Mouse (Mus musculus): ENCODE measurements around the gene Dnaaf1. TPM values are rescaled to one million over a fixed set of nuclear protein-coding genes. Genes with fewer than 3 reads are reported as not detected.

Gene Dnaaf1
- 0.34 and 0.70 TPM in 2 replicates for polyA plus RNA-seq (2011; ENCODE audit: insufficient read depth, insufficient read length, low replicate concordance, missing spikeins)

GRCm38 (mm10) chr8:119574437-119575365 lies at the start of gene Dnaaf1, which contains the start of gene Hsdl1:
TSS of gene Dnaaf1 (plus strand) at chr8:119575235.
TSS of gene Hsdl1 (minus strand) at chr8:119575183.
- TF ChIP-seq POLR2A (IDR thresholded peaks at IDR 0.05; ENCODE audit: borderline replicate concordance, control insufficient read depth, low read depth, low read length) (peak; percentile 67; the same call in 1 of the 2 replicates), CTCF (IDR thresholded peaks at IDR 0.05; ENCODE audit: control insufficient read depth, insufficient read depth, low read length) (no peak)
- WGBS: under 1% methylated on average over 88 of the region's 97 CpGs
- Histone ChIP-seq H3K4me1 (ENCODE audit: control insufficient read depth, insufficient read depth, low read length) (peaks cover 3% of the 10 kb centered on the region), H3K4me3 (replicated peaks; ENCODE audit: control insufficient read depth, low read depth, low read length) (peak within 1 kb of the TSS; percentile 90), H3K27ac (ENCODE audit: control insufficient read depth, insufficient read depth, low read depth, low read length, poor library complexity) (peak within 1 kb of the TSS; percentile 81)

DNA sequence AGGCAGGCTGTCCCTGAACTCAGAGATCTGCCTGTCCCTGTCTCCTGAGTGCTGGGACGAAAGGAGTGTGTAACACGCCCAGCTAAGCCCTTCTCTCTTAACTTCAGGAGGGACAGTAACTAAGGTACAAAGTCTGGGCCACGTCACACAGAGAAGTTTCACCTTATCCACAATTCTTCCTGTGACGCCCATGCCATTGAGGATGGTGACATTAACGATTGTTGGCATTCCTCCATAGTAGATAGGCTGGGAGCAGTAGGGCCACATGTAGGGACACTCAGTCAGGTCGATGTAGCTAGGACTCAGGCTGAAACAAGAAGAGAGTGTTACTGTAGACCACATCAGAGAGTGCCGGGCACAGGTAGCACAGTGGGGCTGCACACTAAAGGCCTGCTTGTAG lies 46.3 kb upstream of the Dnaaf1 start:
- 90% methylated on average over 7 of the region's 7 CpGs for WGBS
- TF ChIP-seq POLR2A (IDR thresholded peaks at IDR 0.05; ENCODE audit: borderline replicate concordance, control insufficient read depth, low read depth, low read length) (no peak), CTCF (IDR thresholded peaks at IDR 0.05; ENCODE audit: control insufficient read depth, insufficient read depth, low read length) (no peak)
- no peaks in the 10 kb centered on the region for H3K4me1 ChIP-seq (ENCODE audit: control insufficient read depth, insufficient read depth, low read length)

DNA sequence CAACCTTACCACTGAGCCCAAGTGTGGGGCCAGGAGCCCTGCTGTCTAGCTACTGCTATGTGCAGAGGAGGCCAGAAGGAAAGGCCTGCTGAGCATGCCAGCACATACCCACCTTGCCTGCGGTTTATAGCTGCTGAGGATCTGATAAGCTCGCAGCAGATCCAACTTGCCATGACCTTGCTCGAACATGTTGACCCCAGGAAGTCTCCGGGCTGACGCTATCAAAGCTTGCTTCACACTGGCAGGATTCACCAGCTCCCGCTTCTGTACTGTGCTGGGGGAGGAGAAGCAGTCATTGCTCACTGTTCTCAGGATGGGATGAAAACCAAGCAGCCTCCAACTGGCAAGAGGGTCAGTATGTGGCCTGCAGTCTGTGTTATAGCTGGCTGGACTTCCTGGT lies 44.1 kb upstream of the Dnaaf1 start:
- Histone ChIP-seq H3K4me3 (replicated peaks; ENCODE audit: control insufficient read depth, low read depth, low read length) (no peak overlapping the region), H3K4me1 (ENCODE audit: control insufficient read depth, insufficient read depth, low read length) (no peaks in the 10 kb centered on the region), H3K27ac (ENCODE audit: control insufficient read depth, insufficient read depth, low read depth, low read length, poor library complexity) (no peak overlapping the region)
- 82% methylated on average over 6 of the region's 6 CpGs for WGBS
- TF ChIP-seq CTCF (IDR thresholded peaks at IDR 0.05; ENCODE audit: control insufficient read depth, insufficient read depth, low read length) (no peak), POLR2A (IDR thresholded peaks at IDR 0.05; ENCODE audit: borderline replicate concordance, control insufficient read depth, low read depth, low read length) (no peak)

More for the DNA sequence above, 46.3 kb upstream of the Dnaaf1 start:
- Histone ChIP-seq H3K4me3 (replicated peaks; ENCODE audit: control insufficient read depth, low read depth, low read length) (no peak overlapping the region), H3K27ac (ENCODE audit: control insufficient read depth, insufficient read depth, low read depth, low read length, poor library complexity) (no peak overlapping the region)

GRCm38 (mm10) chr8:119531397-119531796 lies 43.6 kb upstream of the Dnaaf1 start:
- WGBS: 88% methylated on average over 3 of the region's 3 CpGs

DNA sequence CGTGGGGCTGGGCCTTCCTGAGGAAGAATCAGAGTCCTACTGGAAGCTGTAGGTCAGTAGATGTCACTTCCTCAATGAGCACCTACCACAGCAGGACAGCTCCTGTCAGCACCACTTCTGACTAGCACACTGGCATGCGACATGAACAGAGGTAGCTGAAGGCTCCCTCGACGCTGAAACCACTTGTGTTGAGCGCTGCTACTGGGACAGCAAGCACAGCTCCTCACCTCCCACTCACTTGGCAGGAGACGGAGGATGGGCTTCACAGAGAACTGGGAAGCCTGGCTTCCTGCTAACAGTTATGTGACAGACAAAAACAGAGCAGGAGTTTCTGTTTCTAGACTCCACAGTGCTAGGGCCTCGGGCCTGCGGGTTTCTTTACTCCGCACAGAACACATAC lies 43.1 kb upstream of the Dnaaf1 start:
- H3K27ac ChIP-seq (ENCODE audit: control insufficient read depth, insufficient read depth, low read depth, low read length, poor library complexity): no peak overlapping the region
- no peak overlapping the region for H3K4me3 ChIP-seq (replicated peaks; ENCODE audit: control insufficient read depth, low read depth, low read length)
- 87% methylated on average over 9 of the region's 9 CpGs for WGBS
- no peaks in the 10 kb centered on the region for H3K4me1 ChIP-seq (ENCODE audit: control insufficient read depth, insufficient read depth, low read length)
- TF ChIP-seq CTCF (IDR thresholded peaks at IDR 0.05; ENCODE audit: control insufficient read depth, insufficient read depth, low read length) (no peak), POLR2A (IDR thresholded peaks at IDR 0.05; ENCODE audit: borderline replicate concordance, control insufficient read depth, low read depth, low read length) (no peak)

More at GRCm38 (mm10) chr8:119531397-119531796, 43.6 kb upstream of the Dnaaf1 start:
- no peaks in the 10 kb centered on the region for H3K4me1 ChIP-seq (ENCODE audit: control insufficient read depth, insufficient read depth, low read length)
- TF ChIP-seq POLR2A (IDR thresholded peaks at IDR 0.05; ENCODE audit: borderline replicate concordance, control insufficient read depth, low read depth, low read length) (no peak), CTCF (IDR thresholded peaks at IDR 0.05; ENCODE audit: control insufficient read depth, insufficient read depth, low read length) (no peak)
- H3K4me3 ChIP-seq (replicated peaks; ENCODE audit: control insufficient read depth, low read depth, low read length): no peak overlapping the region
- H3K27ac ChIP-seq (ENCODE audit: control insufficient read depth, insufficient read depth, low read depth, low read length, poor library complexity): no peak overlapping the region

- no peaks in the 10 kb centered on the region for H3K4me1 ChIP-seq (ENCODE audit: control insufficient read depth, insufficient read depth, low read length)
- 77% methylated on average over 3 of the region's 3 CpGs for WGBS
- no peak overlapping the region for H3K4me3 ChIP-seq (replicated peaks; ENCODE audit: control insufficient read depth, low read depth, low read length)
- no peak for TF ChIP-seq POLR2A (IDR thresholded peaks at IDR 0.05; ENCODE audit: borderline replicate concordance, control insufficient read depth, low read depth, low read length)
- TF ChIP-seq CTCF (IDR thresholded peaks at IDR 0.05; ENCODE audit: control insufficient read depth, insufficient read depth, low read length): no peak
- no peak overlapping the region for H3K27ac ChIP-seq (ENCODE audit: control insufficient read depth, insufficient read depth, low read depth, low read length, poor library complexity)
These were observed 30.4 kb upstream of the Dnaaf1 start for GRCm38 (mm10) chr8:119544606-119545005.

DNA sequence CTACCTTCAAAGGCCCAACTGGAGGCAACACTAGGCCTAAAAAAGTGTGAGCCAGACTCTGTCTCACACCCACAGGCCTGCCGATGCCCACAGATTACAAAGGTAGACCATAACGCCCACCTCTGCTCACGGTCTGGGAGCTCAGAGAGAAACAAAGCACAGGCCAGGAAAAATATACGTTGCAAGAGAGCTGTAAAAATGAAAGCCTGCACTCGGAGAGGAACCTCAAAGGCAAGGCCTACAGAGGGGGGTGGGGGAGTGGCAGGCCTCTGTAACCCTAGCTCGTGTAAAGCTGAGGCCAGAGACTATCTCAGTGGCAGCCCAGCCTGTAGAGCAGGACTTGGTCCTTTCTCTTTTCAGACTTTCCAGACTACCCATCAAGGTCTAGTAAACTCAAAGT lies 29.9 kb upstream of the Dnaaf1 start:
- Histone ChIP-seq H3K4me3 (replicated peaks; ENCODE audit: control insufficient read depth, low read depth, low read length) (no peak overlapping the region), H3K4me1 (ENCODE audit: control insufficient read depth, insufficient read depth, low read length) (no peaks in the 10 kb centered on the region), H3K27ac (ENCODE audit: control insufficient read depth, insufficient read depth, low read depth, low read length, poor library complexity) (no peak overlapping the region)
- TF ChIP-seq CTCF (IDR thresholded peaks at IDR 0.05; ENCODE audit: control insufficient read depth, insufficient read depth, low read length) (no peak), POLR2A (IDR thresholded peaks at IDR 0.05; ENCODE audit: borderline replicate concordance, control insufficient read depth, low read depth, low read length) (no peak)
- WGBS: 73% methylated on average over 6 of the region's 6 CpGs

DNA sequence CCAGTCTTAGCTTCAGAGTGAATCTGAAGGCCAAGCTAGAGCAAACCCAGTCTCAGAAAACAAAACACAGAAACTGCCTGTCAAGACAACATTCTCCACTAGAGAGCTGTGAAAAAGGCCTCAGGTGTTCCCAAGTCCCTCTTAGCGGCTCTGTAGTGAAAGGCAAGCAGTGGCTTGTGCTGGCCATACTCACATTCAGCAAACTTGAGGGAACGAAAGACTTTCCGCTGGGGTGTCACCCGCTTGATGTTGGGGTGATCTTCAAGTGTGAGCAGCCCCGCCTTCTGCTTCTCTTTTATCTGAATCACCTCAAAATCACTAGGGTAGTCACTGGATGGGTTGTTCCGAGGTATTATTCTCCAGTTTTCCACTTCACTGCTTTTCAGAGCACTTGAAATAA lies 29.2 kb upstream of the Dnaaf1 start:
- TF ChIP-seq POLR2A (IDR thresholded peaks at IDR 0.05; ENCODE audit: borderline replicate concordance, control insufficient read depth, low read depth, low read length): no peak
- no peak for TF ChIP-seq CTCF (IDR thresholded peaks at IDR 0.05; ENCODE audit: control insufficient read depth, insufficient read depth, low read length)
- no peak overlapping the region for H3K4me3 ChIP-seq (replicated peaks; ENCODE audit: control insufficient read depth, low read depth, low read length)
- WGBS: 86% methylated on average over 6 of the region's 6 CpGs
- no peaks in the 10 kb centered on the region for H3K4me1 ChIP-seq (ENCODE audit: control insufficient read depth, insufficient read depth, low read length)
- H3K27ac ChIP-seq (ENCODE audit: control insufficient read depth, insufficient read depth, low read depth, low read length, poor library complexity): no peak overlapping the region

Measured in bone marrow, adult 2 months (tissue).